Mouse (Mus musculus) forebrain, embryonic 14.5 days (tissue): ENCODE data around the gene Slc22a14. TPM values are rescaled to one million over a fixed set of nuclear protein-coding genes. Genes with fewer than 3 reads are reported as not detected.
"Not testable (repeated sequence)": the region's sequence is repeated elsewhere in the genome, so short reads cannot be mapped to it uniquely, and the experiment has no call there.

ENCODE experiments used
- ATAC-seq: fragments of 200-750 bp; cut with Nextera tagmentation; 2 replicates; pipeline ENCODE4 v1.8.0; 2017; ENCODE audit warnings: mild to moderate bottlenecking, moderate library complexity
- DNase-seq: peaks from one replicate; pipeline ENCODE4 v3.0.0-alpha.2; 2015; ENCODE audit warnings: low spot score
- H3K27ac ChIP-seq: fragments of 300-500 bp; sonication (generic); 2 replicates; pipeline ENCODE4 v1.5.1; 2014; ENCODE audit warnings: low read depth, mild to moderate bottlenecking, control low read depth, low read length, moderate library complexity
- H3K27me3 ChIP-seq: fragments of 300-500 bp; sonication (generic); replicated peaks from 2 replicates; pipeline ENCODE4 v1.6.1; 2014; ENCODE audit warnings: low read length, control low read depth, mixed read lengths; ENCODE audit not compliant: control insufficient read depth, insufficient read depth
- H3K36me3 ChIP-seq: fragments of 300-500 bp; sonication (generic); 2 replicates; pipeline ENCODE4 v1.6.1; 2014; ENCODE audit warnings: low read length, control low read depth; ENCODE audit not compliant: control insufficient read depth, insufficient read depth
- H3K4me1 ChIP-seq: fragments of 300-500 bp; sonication (generic); 2 replicates; pipeline ENCODE4 v1.6.1; 2014; ENCODE audit warnings: antibody characterized with exemption, low read length, control low read depth; ENCODE audit not compliant: control insufficient read depth, insufficient read depth
- H3K4me2 ChIP-seq: fragments of 300-500 bp; sonication (generic); 2 replicates; pipeline ENCODE4 v1.6.1; 2014; ENCODE audit warnings: mild to moderate bottlenecking, control low read depth, low read length
- H3K4me3 ChIP-seq: fragments of 300-500 bp; sonication (generic); 2 replicates; pipeline ENCODE4 v1.5.1; 2014; ENCODE audit warnings: low read depth, low read length, control low read depth
- H3K9ac ChIP-seq: fragments of 300-500 bp; sonication (generic); 2 replicates; pipeline ENCODE4 v1.6.1; 2014; ENCODE audit warnings: mild to moderate bottlenecking, low read length, control low read depth, moderate library complexity
- H3K9me3 ChIP-seq: fragments of 300-500 bp; sonication (generic); replicated peaks from 2 replicates; pipeline ENCODE4 v1.6.1; 2016; ENCODE audit warnings: low read length, control low read depth, mixed read lengths; ENCODE audit not compliant: control insufficient read depth
- WGBS: fragments of 180-500 bp; shearing (Covaris S2); extraction: QIAGEN DNeasy Blood & Tissue Kit; methylation state at CpG from one replicate; pipeline ENCODE4 v1.1.7; 2014; 5-methylcytosine and 5-hydroxymethylcytosine counted together
- polyA plus RNA-seq: library from polyadenylated mRNA; unstranded; fragments of >200 nt; fragmentation: Nextera tagmentation; extraction: Ambion mirVana; gene quantifications from 2 replicates; pipeline ENCODE4 v1.2.1, GENCODE M21; 2014

The Slc22a14 gene
- polyA plus RNA-seq, 1 experiment from 2014 or later, result not detected

- 91% methylated on average over 2 of the region's 2 CpGs for WGBS
- Histone ChIP-seq H3K9ac (no peak overlapping the region), H3K9me3 (no peaks in the 10 kb centered on the region), H3K36me3 (0 out of 2 replicates have a peak, but pooled peaks cover 4% of the 10 kb centered on the region), H3K27me3 (no peaks in the 10 kb centered on the region), H3K4me2 (no peak overlapping the region), H3K4me1 (no peaks in the 10 kb centered on the region), H3K4me3 (no peak overlapping the region), H3K27ac (no peak overlapping the region)
- ATAC-seq (no peak), DNase-seq (no peak)
Measured at GRCm38 (mm10) chr9:119230829-119231228, 134.5 kb downstream of the Slc22a14 start.

- H3K36me3 ChIP-seq, result peaks cover 4% of the 10 kb centered on the region; the same call in 1 of the 2 replicates
- no peak overlapping the region for H3K4me3 ChIP-seq
- DNase-seq (no peak), ATAC-seq (no peak)
- H3K9ac ChIP-seq, result no peak overlapping the region
- no peak overlapping the region for H3K27ac ChIP-seq
- H3K9me3 ChIP-seq, result no peaks in the 10 kb centered on the region
- H3K4me1 ChIP-seq, result no peaks in the 10 kb centered on the region
- no peak overlapping the region for H3K4me2 ChIP-seq
- H3K27me3 ChIP-seq, result no peaks in the 10 kb centered on the region
- WGBS, result 90% methylated on average over 4 of the region's 4 CpGs
Measured at GRCm38 (mm10) chr9:119220249-119220648, 145.1 kb downstream of the Slc22a14 start.

GRCm38 (mm10) chr9:119219667-119220066 is 145.7 kb downstream of the Slc22a14 start:
- H3K9ac ChIP-seq, result no peak overlapping the region
- 91% methylated on average over 2 of the region's 2 CpGs for WGBS
- no peaks in the 10 kb centered on the region for H3K27me3 ChIP-seq
- H3K4me2 ChIP-seq, result no peak overlapping the region
- ATAC-seq (no peak), DNase-seq (no peak)
- H3K4me1 ChIP-seq, result no peaks in the 10 kb centered on the region
- no peak overlapping the region for H3K27ac ChIP-seq
- peaks cover 2% of the 10 kb centered on the region; the same call in 1 of the 2 replicates for H3K36me3 ChIP-seq
- H3K4me3 ChIP-seq, result no peak overlapping the region
- no peaks in the 10 kb centered on the region for H3K9me3 ChIP-seq

GRCm38 (mm10) chr9:119215341-119215740 is 150.0 kb downstream of the Slc22a14 start:
- not testable (repeated sequence) for H3K9me3 ChIP-seq, H3K4me2 ChIP-seq, H3K27me3 ChIP-seq, H3K4me1 ChIP-seq, H3K27ac ChIP-seq, DNase-seq, H3K9ac ChIP-seq, H3K36me3 ChIP-seq, ATAC-seq, H3K4me3 ChIP-seq
- 97% methylated on average over 2 of the region's 2 CpGs for WGBS

GRCm38 (mm10) chr9:119214601-119215000 is 150.8 kb downstream of the Slc22a14 start:
- WGBS, result 92% methylated on average over 6 of the region's 6 CpGs
- no peak for ATAC-seq

GRCm38 (mm10) chr9:119212996-119213395 is 152.4 kb downstream of the Slc22a14 start:
- ATAC-seq (no peak), DNase-seq (no peak)
- WGBS, result 77% methylated on average over 8 of the region's 8 CpGs
- Histone ChIP-seq H3K27ac (no peak overlapping the region), H3K36me3 (no peaks in the 10 kb centered on the region), H3K9ac (no peak overlapping the region), H3K27me3 (no peaks in the 10 kb centered on the region), H3K4me3 (no peak overlapping the region), H3K4me1 (no peaks in the 10 kb centered on the region), H3K4me2 (no peak overlapping the region), H3K9me3 (no peaks in the 10 kb centered on the region)

More at GRCm38 (mm10) chr9:119214601-119215000, 150.8 kb downstream of the Slc22a14 start:
- Histone ChIP-seq H3K9ac (no peak overlapping the region), H3K36me3 (no peaks in the 10 kb centered on the region), H3K4me2 (no peak overlapping the region), H3K27ac (no peak overlapping the region), H3K4me1 (no peaks in the 10 kb centered on the region), H3K4me3 (no peak overlapping the region), H3K27me3 (no peaks in the 10 kb centered on the region), H3K9me3 (no peaks in the 10 kb centered on the region)
- DNase-seq, result no peak

- Histone ChIP-seq H3K27me3 (no peaks in the 10 kb centered on the region), H3K27ac (no peak within 1 kb of the TSS), H3K4me2 (no peak within 1 kb of the TSS), H3K4me1 (no peaks in the 10 kb centered on the region), H3K36me3 (no peaks in the 10 kb centered on the region), H3K9me3 (no peaks in the 10 kb centered on the region), H3K4me3 (no peak within 1 kb of the TSS), H3K9ac (no peak within 1 kb of the TSS)
- no peak for ATAC-seq
- DNase-seq, result no peak
- WGBS, result 99% methylated on average over 4 of the region's 4 CpGs
Measured at GRCm38 (mm10) chr9:119208998-119209397, 156.4 kb downstream of the Slc22a14 start, which contains the start of gene Slc22a13. Gene Slc22a13 (minus strand): TSS chr9:119209098.

- no peak for ATAC-seq
- WGBS, result 82% methylated on average over 4 of the region's 4 CpGs
- H3K4me2 ChIP-seq, result no peak overlapping the region
- H3K4me1 ChIP-seq, result no peaks in the 10 kb centered on the region
- H3K4me3 ChIP-seq, result no peak overlapping the region
- no peak for DNase-seq
- H3K9me3 ChIP-seq, result no peaks in the 10 kb centered on the region
- H3K27ac ChIP-seq, result no peak overlapping the region
- no peaks in the 10 kb centered on the region for H3K36me3 ChIP-seq
- H3K9ac ChIP-seq, result no peak overlapping the region
- H3K27me3 ChIP-seq, result no peaks in the 10 kb centered on the region
Measured at GRCm38 (mm10) chr9:119207113-119207512, 158.2 kb downstream of the Slc22a14 start.

GRCm38 (mm10) chr9:119206666-119207065 is 158.7 kb downstream of the Slc22a14 start:
- 85% methylated on average over 2 of the region's 2 CpGs for WGBS
- DNase-seq, result no peak

More at GRCm38 (mm10) chr9:119206666-119207065, 158.7 kb downstream of the Slc22a14 start:
- Histone ChIP-seq H3K4me3 (no peak overlapping the region), H3K36me3 (no peaks in the 10 kb centered on the region), H3K4me1 (no peaks in the 10 kb centered on the region), H3K27me3 (no peaks in the 10 kb centered on the region), H3K4me2 (no peak overlapping the region), H3K9me3 (no peaks in the 10 kb centered on the region), H3K27ac (no peak overlapping the region), H3K9ac (no peak overlapping the region)
- no peak for ATAC-seq
